Mouse (Mus musculus): Measurements from ENCODE around the gene Zmynd8.
A peak's percentile ranks its signal among the peaks of the same experiment; 100 is the strongest.

Gene Zmynd8

DNA sequence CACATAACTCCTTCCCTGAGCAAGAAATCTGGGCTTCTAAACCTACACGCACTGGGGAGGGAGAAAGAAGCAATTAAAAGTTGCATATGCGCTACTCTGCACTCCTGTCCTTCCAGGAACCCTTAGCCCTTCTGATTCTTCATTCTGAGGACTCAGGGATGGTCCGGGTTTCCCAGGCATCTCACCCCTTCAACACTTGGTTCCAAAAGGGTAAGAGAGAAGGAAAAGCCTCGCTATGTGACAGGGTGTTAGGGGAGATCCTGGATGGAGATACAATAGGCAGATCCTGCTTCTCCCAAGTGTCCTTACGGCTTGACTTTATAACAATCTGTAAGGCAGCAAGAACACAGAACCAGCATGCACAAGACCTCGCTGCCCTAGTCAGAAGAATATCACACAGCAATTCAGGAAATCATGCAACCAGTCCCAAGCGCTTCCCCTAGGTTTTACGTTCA is 19.9 kb downstream of the Zmynd8 start:
- no peak for DNase-seq

DNA sequence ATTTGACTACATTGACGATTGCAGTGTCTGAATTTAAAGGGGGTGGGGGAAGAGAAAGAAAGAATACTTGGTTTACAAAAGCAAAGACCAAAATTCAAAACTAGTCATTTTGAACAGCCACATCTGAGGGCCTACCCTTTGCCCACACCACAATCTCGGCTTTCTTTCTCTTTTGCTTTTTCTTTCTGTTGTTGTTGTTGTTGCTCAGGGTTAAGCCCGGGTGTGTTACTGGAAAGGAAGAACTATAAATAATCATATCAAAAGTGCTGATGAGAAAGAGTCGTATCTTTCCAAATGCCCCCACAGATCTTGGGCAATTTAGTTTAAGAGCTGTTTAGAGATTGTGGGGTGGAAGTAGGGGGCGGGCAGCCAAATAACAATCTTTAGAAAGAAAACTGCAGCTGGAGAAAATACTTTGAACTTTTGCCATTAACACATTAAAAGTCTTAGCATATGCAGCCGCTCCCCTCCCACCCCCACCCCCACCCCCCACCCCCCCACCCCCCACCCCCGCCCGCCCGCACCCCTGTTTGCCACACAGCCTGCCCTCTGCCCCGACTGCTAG is 20.7 kb downstream of the Zmynd8 start:
- DNase-seq = no peak

DNA sequence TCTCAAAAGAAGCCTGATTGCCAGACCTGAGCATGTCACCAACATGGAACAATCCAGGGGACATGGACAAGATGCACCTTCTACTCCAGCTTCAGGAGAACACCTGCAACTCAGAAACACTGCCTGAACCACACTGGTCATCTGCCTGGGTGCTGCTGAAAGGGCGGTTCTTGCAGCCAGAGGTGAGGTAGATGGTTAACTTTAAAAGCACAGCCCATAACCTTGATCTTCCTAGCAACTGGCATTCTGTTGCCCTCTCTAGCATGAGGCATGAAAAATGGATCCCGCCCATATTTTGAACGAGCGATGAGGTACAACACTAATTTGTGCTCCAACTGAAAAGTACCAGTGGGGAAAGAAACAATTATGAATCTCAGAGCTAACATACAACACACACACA is 21.6 kb downstream of the Zmynd8 start:
- peak; percentile 67 for DNase-seq

DNA sequence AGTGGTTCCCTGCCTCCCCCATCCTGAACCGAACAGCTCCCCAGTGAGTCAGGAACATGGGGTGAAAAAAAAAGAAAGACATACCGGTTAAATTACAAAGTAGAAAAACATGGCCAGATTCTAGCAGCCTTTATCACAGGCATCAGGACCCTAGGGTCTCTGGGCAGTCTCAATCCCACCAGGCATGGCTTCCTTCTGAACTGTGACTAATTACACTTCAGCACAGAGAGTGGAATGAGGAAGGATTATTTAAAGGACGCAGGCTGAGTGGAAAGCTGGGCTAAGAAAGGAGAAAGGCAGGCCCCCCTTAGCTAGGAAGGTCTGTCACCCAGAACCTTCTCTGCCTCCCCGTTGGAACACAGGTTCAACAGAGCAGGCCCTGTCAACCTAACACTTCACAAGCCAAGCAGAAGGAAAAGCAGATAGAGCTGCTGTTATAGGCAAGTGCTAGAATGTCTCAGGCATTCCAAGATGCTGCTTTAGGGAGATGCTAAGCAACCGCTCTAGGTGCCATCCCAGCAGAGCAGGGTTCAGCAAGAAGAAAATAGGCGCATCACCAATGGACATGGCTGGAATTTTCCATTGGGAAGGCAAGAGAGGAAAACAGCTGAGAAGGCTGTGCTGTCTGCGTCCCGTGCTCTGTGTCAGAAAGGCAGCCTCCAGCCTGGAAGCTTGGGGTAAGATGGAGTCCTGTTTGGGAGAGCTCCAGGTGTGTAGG is 22.5 kb downstream of the Zmynd8 start:
- no peak for DNase-seq

DNA sequence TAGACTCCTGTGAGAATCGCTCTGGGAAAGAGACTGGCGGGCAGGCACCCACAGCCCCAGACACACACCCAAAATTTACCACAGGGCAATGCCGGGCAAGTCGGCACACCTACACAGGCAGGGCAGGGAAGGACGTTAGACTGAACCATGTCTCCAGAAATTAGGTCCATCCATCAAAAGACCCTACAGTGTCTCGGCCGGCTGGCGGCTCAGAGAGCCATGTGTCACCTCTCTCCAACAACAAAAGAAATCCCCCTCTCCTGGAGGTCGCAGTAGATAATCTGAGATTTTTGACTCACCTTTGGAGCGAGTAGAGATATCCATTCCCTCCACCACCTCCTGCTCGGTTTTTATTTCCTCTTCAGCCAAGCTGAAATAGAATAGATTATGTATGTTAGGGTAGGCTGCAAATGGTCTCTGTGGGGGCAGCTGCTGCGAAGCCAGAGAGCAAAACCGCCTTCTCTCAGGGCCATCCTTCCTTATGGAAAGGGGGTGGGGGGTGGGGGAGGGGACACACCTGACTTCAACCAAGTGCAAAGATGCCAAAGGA is 23.3 kb downstream of the Zmynd8 start:
- DNase-seq = no peak

DNA sequence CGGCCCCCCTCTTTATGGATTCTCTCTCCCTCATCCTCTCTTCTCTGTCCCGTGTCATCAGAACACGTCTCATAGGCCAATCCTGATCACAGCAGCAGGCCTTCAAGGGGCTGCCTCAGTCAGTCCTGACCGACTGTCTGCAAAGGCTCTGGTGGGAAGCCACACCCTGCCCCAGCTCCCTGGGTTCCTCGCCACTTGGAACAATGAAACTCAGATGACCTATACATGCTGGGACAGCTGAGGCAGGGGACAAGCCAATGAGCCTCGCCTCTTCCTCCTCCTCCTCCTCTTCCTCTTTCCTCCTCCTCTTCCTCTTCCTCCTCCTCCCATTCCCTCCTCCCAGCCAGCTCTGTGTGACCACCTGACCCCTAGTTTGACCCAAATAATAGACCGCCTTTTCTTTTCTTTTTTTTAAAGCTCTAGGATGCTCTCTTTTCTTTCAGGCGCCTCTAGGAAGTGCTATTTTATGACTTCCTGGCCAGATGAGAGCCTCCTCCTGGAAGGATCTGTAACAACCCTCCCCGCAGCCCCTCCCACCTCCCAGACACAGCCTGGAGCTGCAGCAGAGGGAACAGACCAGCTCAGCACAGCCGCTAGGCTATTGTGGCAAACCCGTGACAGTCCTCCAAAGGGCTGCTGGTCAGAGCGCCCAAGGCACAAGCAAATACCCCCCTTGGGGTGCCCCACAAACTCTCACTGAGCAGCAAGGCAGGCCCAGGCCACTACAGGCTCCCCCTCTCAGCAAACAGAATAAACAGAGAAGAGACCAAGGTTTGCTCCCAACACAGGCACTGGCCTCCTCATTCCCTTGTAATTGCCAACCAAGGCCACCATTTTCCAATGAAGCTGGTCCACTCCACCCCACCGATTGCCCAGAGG is 24.1 kb downstream of the Zmynd8 start:
- peak; percentile 89 for DNase-seq

DNA sequence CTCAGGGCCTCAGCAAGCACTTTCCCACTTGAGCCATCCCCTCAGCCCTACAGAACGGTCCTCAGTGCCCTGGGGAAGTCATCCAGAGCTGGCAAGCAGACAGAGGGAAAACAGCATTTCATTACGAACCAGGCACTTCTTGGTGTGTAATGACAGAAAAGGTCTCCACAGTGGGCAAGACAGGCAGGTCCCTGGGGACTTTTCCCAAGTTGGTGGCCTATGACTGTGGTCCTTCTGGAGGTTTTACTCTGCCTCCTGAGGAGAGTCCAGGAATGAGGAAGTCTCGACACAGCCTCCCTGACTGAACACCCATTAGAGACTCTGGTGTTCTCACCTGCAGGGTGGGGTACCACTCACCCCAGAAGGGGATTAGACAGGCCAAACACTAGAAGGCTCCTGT is 25.0 kb downstream of the Zmynd8 start:
- no peak for DNase-seq

DNA sequence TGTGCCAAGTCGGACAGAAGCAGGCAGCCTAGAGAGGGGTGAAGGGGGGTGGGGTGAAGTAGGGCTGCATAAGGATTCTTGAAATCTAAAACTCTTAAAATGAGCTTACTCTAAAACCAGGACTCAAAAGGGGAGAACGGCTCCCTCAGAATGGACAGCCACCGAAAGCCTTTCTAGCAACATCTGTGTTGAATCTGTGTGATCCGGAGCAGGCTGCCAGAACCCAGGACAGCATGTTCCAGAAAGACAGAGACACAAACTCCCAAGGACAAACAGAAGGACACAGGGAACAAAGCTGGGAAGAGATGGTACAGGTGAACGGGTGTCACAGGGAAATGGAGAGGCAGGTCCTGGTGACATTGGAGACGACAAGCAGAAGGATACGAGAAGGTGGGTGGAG is 25.6 kb downstream of the Zmynd8 start:
- peak; percentile 61 for DNase-seq

DNA sequence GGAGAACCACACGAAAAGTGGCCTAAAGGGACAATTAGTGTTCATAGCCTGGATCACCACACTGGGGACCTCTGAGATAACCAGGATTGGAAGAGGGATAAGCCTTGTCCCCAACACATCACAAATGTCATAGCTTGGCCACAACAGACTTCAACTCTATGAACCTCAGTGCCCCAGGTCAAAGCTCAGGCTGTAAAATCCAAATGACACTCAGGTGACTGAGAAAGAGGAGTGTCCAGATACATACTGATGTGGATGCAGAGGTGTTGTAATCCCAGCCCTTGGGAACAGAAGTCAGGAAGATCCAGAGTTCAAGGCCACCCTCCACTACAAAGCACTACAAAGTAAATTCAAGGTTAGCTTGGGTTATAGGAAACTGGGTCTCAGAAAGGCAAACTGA is 29.6 kb downstream of the Zmynd8 start:
- no peak for DNase-seq

DNA sequence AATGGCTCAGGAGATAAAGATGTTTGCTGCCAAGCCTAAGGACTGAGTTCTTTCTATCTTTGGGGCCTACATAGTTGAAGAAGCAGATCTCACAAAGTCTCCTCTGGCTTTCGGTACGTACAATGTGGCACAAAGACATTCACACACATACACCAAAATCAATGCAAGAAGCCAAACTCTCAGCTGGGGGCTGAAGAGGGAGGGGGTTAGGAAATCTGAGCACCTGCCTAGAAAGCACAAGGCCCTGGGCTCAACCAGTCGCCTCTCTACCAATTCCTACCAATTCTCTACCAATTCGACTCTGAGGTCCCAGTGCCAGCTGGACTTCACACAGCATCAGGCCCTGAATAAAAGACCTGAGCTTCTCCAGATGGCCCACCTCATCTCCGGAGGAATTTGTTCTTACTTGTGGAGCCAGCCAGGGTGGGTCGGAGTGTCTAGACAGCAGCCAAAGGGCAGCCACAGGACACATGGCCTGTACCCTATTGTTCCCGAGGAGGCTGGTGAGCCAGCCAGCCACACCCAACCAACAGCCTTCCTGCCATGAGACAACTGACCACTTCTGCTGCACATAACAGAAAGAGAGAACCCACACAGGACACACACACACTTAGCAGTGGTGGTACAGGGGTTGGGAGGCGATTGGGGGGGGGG is 30.2 kb downstream of the Zmynd8 start:
- DNase-seq = peak; percentile 66

DNA sequence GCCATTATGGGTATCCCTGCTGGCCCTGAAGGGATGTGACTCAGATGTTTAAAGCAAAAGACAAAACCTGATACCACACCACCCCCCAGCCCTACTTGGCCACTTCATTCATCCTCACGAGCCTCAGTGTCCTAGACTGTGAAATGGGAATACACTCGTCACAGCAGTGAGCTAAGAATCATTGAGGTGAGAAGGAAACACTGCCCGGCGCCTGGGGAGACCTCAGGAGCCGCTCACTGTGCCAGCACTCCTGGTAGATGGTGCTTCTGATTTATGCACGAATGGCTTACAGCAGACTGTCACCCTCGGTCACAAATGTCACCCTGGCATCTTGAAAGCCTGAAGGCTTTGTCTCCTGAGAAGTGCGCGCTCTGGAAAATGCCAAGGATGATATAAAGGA is 31.3 kb downstream of the Zmynd8 start:
- DNase-seq = no peak

DNA sequence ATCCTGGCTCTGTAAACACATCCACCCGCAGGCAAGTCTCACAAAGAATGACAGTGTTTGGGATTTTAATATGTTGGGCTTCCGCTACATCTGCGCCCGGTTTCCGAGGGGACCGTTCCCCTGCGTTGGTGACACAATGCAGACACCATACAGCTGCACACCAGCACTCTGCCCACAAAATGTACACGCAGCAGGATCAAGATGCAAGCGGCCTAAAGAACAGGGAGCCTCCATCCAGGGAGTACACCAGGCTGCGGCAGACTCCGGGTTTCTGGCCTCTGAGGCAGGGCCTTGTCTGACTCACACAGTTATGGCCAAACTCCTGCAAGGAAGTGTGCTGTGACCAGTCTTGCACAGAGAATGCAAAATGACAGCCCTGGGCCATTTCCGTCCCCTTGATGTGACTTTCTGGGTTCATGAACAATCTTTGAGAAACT is 31.8 kb downstream of the Zmynd8 start:
- DNase-seq = no peak

DNA sequence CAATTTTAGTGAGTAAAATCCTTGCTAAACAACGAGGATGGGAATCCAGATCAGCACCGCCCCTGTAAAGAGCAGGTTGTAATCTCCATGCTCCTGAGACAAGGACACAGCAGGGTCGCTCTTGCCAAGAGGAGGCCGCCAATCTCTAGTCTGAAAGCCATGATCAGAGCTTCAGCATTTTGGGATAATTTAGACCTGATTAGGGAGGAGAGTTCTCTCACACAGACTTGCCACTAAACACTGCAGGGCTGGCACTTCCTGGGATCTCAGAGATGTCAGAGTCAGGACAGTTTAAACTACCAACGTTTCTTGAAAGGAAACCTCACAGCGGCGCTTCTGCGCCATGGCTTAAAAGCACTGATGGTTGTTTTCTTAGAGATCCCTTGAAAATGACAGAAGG is 32.4 kb downstream of the Zmynd8 start:
- no peak for DNase-seq

DNA sequence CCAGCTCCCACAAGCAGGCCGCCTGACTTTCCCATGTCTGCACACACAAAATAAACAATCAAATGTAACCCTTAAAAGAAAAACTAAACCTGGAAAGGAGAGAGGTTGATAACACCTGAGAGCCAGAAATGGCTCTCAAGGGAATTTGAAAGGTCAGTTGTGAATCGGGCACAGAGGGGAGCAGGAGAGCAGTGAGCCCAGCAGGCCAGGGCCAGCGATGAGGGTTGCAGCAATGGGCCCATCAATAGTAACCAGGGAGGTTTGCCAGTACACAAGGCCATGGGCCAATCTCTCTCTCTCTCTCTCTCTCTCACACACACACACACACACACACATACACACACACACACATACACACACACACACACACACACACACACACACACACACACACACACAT is 34.0 kb downstream of the Zmynd8 start:
- DNase-seq = no peak

DNA sequence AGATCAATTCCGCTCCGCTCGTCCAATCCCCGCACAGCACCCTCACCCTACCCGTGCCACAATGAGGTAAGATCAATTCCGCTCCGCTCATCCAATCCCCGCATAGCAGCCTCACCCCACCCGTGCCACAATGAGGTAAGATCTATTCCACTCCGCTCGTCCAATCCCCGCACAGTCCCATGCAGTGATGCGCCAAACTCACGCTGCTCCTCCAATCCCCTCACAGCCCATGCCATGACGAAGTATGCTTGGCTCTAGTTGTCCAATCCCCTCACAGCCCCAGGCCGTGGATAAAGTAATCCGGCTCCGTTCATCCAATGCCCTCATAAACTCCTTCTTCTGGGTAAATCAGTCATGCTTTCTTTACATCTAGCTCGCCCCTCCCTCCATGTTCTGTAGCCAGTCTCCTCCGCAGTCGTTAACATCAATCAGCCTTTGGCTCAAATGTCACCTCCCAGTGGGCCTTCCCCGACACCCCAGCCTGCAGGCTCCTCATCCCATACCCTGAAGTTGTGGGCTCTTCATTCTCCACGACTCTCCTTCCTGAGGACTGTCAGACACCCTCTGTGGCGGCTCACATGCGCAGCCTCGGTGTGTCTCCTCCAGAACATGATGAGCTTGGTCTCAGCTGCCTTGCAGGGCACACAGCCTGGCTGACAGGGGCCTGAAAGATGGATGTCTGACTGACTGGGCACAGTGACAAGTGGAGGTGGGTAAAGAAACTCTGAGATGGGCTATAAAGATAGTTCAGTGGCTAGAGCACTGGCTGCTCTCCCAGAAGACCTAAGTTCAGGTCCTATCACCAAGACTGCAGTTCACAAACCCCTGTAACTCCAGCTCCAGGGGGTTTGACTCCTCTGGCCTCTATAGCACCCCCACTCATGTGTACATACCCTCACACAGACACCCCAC is 36.9 kb downstream of the Zmynd8 start:
- DNase-seq = no peak

DNA sequence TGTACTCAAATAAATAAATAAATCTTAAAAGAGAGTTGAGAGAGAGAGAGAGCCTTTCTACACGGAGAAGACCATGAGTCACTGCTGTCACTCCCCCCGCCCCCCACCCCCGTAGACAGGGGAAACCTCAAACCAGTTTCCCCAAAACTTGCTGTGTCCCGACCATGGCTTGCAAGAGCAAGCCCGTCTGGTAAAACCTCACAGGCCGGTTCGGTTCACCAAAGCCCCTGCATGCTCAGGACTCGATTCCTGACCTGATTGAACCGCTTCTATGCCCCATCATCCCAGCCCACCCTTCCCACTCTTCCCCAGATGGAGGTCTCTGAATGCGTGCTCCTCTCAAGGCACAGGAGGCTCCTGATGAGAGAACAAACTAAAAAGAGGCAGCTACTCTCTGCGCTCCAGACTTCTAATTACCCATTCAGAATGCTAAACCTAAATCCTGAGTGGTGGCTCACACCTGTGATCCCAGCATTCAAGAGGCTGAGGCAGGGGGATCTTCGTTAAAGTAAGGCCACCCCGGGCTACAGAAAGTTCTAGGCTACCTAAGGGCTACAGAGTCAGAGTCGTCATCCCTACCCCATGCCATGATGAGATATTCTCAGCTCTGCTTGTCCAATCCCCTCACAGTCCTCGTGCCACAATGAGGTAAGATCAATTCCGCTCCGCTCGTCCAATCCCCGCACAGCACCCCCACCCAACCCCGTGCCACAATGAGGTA is 37.7 kb downstream of the Zmynd8 start:
- no peak for DNase-seq

DNA sequence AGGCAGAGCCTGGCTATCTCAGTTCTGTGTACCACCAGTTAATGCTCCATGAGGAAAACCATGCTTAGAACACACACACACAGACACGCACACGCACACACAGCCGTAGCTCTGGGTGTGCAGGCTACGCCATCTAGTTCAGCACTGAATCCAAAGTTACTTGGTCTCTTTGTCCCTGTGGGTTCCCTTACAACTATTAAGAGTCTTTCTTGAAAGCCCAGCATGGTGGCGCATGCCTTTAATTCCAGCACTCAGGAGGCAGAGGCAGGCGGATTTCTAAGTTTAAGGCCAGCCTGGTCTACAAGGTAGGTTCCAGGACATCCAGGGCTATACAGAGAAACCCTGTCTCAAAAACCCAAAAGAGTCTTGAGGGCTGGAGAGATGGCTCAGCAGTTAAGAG is 38.4 kb downstream of the Zmynd8 start:
- no peak for DNase-seq

DNA sequence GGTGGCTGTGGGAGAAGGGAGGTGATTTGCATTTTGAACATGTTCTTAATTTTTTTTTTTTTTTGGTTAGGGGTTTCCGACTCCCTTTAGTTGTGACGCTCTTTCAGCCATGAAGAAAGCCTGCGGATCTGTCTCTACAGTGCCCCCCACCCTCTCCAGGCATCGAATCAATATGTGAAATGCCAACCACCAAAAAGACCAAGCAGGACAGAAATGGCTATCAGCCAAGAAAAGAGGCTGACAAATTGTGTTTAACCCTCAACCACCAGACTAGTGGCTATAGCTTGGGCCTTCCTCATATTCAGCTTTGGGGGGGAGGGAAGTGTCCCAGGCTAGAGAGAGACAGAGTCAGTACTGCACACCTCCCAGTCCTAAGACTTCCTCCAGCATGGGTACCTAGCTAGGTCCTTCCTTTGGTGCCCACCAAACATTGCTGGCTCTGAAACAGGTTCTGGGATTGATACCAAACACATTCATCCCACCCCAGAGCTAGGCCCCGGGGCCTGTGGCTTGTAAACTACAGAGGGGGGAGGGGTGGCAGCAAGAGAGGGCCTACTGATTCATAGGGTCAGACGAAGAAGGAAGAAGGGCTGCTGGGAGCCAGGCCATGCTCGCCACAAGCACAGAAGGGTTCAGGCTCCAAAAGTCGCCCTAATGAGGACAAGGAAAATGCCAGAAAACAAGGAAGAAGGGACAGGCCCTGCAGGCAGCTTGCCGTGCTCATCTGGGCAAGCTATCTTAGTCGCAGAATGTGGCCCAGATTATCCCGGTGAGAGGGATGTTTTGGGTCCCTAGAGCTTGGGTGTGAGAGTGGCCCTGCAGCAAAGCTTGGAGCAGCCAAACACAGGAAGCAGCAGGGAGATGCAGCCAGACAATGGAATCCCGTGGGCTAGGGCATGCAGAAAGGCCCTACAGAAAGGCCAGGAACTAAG is 40.1 kb downstream of the Zmynd8 start:
- no peak for DNase-seq

DNA sequence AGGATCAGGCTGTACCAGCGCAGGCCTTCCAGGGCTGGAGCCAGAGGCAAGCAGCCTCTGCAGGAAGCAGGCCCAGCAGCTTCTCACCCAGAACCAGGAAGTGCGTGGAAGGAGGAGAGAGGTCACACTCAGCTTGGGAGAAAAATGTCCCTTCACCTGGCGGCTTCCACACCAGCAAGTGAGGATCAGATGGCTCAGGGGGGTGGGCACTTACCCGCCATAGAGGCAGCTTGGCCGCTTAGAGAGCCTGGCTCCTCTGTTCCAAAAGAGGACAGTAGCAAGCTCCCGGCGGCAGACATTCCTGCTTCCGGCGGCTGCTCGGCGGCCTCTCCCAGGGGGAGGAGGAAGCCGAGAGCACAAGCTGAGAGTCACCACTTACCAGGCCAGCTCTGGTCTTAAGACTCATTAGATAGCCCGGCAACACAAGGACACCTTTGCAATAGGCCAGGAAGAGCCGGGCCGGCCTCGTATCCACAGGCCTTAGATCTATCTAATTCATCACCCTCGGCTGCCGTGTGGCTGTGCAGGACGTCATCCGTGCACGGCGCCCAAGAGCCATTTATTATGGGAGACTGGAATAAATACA is 40.9 kb downstream of the Zmynd8 start:
- peak; percentile 79 for DNase-seq

DNA sequence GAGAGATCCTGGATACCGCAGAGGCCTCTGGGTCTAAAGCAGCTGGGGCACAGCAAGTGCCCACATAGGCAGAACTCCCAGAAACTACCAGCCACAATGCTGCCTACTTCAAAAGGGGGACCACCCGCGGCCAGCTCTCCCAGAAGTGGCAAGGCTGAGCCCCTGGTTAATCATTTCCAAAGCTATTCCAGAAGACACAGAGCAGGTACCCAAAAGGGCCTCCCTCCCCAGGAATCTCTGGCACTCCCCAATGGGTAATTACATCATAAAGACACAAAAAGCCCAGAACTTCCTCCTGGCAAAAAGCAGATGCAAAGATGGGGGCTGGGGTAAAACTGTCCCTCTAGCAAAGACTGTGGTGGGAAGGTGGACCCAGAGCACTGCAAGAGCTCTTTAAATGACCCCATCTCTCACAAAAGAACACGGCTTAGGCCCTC is 41.4 kb downstream of the Zmynd8 start:
- peak; percentile 89 for DNase-seq
